Mouse (Mus musculus) lung, adult 2 months (tissue): ENCODE data around the gene Ptpn3. TPM values are rescaled to one million over a fixed set of nuclear protein-coding genes. Genes with fewer than 3 reads are reported as not detected.
"Not testable (repeated sequence)": the region's sequence is repeated elsewhere in the genome, so short reads cannot be mapped to it uniquely, and the experiment has no call there.

Experiments
- DNase-seq: peaks from one replicate; pipeline ENCODE4 v3.0.0; 2022
- H3K4me1 ChIP-seq: fragments of 200-500 bp; 2 replicates; pipeline ENCODE4 v1.6.1; 2011; ENCODE audit warnings: low read length; ENCODE audit not compliant: control insufficient read depth, insufficient read depth
- H3K4me3 ChIP-seq: fragments of 200-500 bp; replicated peaks from 2 replicates; pipeline ENCODE3; 2011; ENCODE audit warnings: low read depth, mild to moderate bottlenecking, control low read depth, low read length; ENCODE audit errors: extremely low read depth
- CTCF ChIP-seq: fragments of 200-500 bp; IDR thresholded peaks from 2 replicates; pipeline ENCODE4 v1.5.1; 2011; ENCODE audit warnings: mild to moderate bottlenecking, low read length, control low read depth; ENCODE audit not compliant: insufficient read depth
- POLR2A ChIP-seq: fragments of 200-500 bp; IDR thresholded peaks from 2 replicates; pipeline ENCODE4 v1.6.1; 2011; ENCODE audit warnings: low read depth, mild to moderate bottlenecking, control low read depth, low read length, borderline replicate concordance; ENCODE audit errors: extremely low read depth
- WGBS: fragments of 180-500 bp; shearing (Covaris S2); methylation state at CpG from one replicate; pipeline ENCODE4 v1.1.7; 2018; 5-methylcytosine and 5-hydroxymethylcytosine counted together
- polyA plus RNA-seq: library from polyadenylated mRNA; depleted of rRNA; stranded (reverse); fragments of >200 nt; gene quantifications from 2 replicates; pipeline ENCODE4 v1.2.3, GENCODE M21; 2012

The Ptpn3 gene
- polyA plus RNA-seq, 1 experiment = 10.8 TPM

DNA sequence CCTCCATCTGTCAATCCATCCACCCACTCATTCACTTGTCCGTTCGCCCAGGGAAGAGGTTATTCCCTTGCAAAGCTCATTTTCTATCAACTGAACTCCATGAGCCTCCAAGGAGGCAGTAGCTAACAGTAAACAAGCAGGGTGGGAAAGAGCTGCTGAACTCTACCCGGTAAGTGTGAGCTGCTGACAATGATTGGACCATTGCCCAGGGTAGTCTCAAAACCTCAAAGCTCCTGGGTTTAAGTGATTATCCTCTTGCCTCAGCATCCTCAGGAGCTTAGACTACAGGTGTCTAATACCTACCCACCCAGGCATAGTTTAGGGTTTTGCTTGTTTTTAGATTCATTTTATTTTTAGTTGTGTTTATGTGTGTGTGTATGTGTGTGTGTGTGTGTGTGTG, 87.5 kb downstream of the Ptpn3 start:
- WGBS = 66% methylated on average over 3 of the region's 3 CpGs
- H3K4me1 ChIP-seq = no peaks in the 10 kb centered on the region
- TF ChIP-seq POLR2A (no peak), CTCF (no peak)
- no peak for DNase-seq
- H3K4me3 ChIP-seq = no peak overlapping the region

GRCm38 (mm10) chr4:57211706-57212105, 89.9 kb downstream of the Ptpn3 start:
- 71% methylated on average over 2 of the region's 2 CpGs for WGBS
- no peak for DNase-seq
- H3K4me3 ChIP-seq = no peak overlapping the region
- no peak for TF ChIP-seq CTCF
- no peak for TF ChIP-seq POLR2A
- no peaks in the 10 kb centered on the region for H3K4me1 ChIP-seq

DNA sequence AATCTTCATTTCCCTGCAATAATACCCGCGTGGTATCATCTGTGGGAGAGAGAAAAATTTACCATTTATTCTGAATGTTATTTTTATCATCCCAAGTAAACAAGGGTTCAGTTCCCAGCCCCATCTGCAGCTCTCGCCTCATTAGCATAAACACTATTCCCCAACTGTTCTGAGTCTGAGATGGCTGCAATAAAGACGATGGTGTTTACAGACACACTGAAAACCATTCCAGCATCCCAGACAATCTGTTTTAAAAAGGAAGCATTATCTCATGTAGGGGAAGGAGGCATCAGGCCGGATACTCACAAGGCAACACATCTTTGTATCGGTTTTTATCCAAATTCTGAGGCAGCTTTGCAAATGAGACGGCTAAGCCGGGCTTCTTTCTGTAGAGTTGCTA, 95.7 kb downstream of the Ptpn3 start:
- Histone ChIP-seq H3K4me3 (no peak overlapping the region), H3K4me1 (no peaks in the 10 kb centered on the region)
- no peak for DNase-seq
- WGBS = 83% methylated on average over 8 of the region's 8 CpGs
- TF ChIP-seq CTCF (no peak), POLR2A (no peak)

GRCm38 (mm10) chr4:57204780-57205179, 96.9 kb downstream of the Ptpn3 start:
- TF ChIP-seq POLR2A (no peak), CTCF (no peak)
- no peaks in the 10 kb centered on the region for H3K4me1 ChIP-seq
- peak; percentile 23 for DNase-seq
- no peak overlapping the region for H3K4me3 ChIP-seq
- 71% methylated on average over 11 of the region's 11 CpGs for WGBS

DNA sequence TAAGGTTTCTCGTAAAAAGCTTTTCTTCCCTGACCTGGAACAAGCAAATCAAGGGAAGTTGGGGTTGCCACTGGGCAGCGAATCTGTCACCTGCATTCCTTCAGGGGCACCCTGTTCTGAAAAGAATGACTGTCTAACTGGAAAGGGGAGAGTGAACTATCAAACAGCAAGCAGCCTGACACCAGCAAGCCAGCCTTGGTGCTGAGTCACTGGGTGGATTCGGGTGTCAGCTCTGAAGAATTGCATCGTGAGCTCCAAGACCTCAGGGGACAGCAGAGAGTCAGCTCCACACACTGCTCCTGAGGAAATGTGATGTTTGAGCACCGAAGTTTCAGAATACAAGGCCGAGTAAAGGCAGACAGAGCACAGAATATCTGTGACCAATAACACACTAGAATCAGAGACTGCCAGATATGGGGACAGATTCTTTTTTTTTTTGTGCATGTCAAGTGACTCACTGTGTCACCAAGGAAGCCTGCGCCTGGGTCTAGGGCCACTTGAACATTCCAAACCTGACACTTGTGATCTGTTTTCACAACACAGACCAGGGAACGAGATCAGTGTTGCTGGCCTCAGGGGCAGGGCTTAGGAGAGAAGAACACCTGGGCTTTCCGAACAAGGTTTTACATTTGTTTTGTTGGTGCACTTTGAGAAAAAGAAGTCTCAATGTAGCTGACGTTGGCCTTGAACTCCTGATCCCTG, 98.8 kb downstream of the Ptpn3 start:
- no peak for TF ChIP-seq CTCF
- no peak for TF ChIP-seq POLR2A
- no peaks in the 10 kb centered on the region for H3K4me1 ChIP-seq
- 46% methylated on average over 10 of the region's 10 CpGs for whole genome bisulfite sequencing
- no peak overlapping the region for H3K4me3 ChIP-seq
- DNase-seq = peak; percentile 46

GRCm38 (mm10) chr4:57202132-57202531, 99.5 kb downstream of the Ptpn3 start:
- 46% methylated on average over 7 of the region's 7 CpGs for WGBS
- TF ChIP-seq POLR2A (no peak), CTCF (no peak)
- peak; percentile 18 for DNase-seq
- H3K4me3 ChIP-seq = no peak overlapping the region
- H3K4me1 ChIP-seq = no peaks in the 10 kb centered on the region

- WGBS = 88% methylated on average over 6 of the region's 6 CpGs
- no peak overlapping the region for H3K4me3 ChIP-seq
- DNase-seq = no peak
- TF ChIP-seq CTCF (no peak), POLR2A (no peak)
- H3K4me1 ChIP-seq = no peaks in the 10 kb centered on the region
These were observed 101.0 kb downstream of the Ptpn3 start for GRCm38 (mm10) chr4:57200661-57201060.

GRCm38 (mm10) chr4:57198666-57199393, 102.8 kb downstream of the Ptpn3 start:
- not testable (repeated sequence) for H3K4me3 ChIP-seq, DNase-seq, H3K4me1 ChIP-seq
- 91% methylated on average over 20 of the region's 20 CpGs for WGBS

DNA sequence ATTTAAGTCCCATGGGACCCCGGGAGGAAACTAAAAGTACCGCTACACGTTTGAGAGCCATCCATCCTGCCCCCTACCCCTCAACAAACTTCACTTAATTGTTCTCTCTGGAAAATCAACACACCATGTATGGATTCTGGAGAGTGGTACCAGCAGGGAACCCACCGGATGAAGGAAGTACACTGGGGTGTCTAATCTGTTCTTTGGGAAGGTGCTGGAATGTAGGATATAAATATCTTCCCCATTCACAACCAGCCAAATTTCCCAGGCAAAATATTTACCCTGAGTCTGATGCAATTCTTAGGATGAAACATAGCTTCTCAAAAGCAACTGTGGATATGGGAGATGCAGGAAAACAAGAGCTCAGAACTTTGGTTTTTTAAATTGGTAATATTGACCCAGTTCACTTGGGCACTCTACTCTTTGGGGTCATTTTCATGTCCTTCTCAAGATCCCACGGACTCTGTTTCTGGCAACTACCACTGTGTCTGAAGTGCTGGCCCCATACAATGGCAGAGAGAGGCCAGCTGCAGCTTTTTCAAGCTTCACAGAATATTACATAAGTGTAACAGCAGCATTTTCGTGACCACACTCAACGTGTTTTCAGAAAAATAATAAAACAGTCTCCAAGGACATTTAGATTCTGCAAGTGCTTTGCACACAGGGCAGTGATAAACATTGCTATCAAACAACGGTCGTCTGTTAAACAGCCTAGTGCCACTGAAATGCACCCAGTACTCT, 109.9 kb downstream of the Ptpn3 start:
- H3K4me3 ChIP-seq = no peak overlapping the region
- WGBS = 48% methylated on average over 9 of the region's 9 CpGs
- DNase-seq = no peak
- peaks cover 2% of the 10 kb centered on the region; the same call in 1 of the 2 replicates for H3K4me1 ChIP-seq
- no peak for TF ChIP-seq POLR2A
- TF ChIP-seq CTCF = no peak

GRCm38 (mm10) chr4:57189881-57190280, 111.8 kb downstream of the Ptpn3 start:
- no peak overlapping the region for H3K4me3 ChIP-seq
- WGBS = 86% methylated on average over 2 of the region's 2 CpGs
- DNase-seq = no peak
- peaks cover 2% of the 10 kb centered on the region; the same call in 1 of the 2 replicates for H3K4me1 ChIP-seq
- no peak for TF ChIP-seq CTCF
